Mouse (Mus musculus): Measurements from ENCODE around the gene Sipa1l1.

The Sipa1l1 gene

DNA sequence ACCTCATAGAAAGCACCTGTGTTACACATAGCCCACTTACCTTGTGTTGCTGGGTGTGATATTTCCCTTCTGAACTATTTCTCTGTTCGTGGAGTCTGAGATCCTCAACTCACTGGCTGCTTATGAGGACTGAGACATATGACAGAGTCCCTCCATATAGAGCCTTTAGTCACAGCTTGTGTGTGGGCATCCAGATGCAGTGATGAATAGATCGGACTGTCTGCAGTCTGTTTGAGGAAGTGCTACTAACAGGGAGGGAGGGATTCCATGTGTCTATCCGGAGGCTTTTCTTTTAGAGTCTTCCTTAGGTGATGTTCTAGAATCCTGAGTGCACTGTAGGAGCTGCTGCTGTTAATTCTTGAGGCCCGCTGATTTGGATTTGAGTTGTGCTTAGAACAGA, 165.4 kb downstream of the Sipa1l1 start:
- DNase-seq (ENCODE audit: inconsistent ontology term), result no peak

DNA sequence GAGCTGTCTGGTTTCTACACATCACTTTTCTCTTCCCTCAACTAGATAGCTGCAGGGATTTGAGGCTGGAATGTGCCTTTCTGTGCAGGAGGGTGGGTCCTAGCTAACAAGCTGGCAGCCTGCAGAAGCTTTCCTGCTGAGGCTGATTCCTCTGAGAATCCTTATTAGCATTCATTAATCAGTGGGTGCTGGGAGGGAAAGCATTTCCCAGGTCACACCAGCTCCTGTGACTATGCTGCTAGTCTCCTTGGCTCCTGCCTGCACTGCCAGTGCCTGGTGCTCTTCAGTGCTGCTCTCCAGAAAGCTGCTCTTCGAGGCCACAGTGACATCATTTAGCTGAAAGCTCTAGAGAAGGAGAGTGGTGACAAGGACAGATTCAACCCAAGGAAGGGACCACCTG, 166.0 kb downstream of the Sipa1l1 start:
- peak; percentile 92 for DNase-seq (ENCODE audit: inconsistent ontology term)

DNA sequence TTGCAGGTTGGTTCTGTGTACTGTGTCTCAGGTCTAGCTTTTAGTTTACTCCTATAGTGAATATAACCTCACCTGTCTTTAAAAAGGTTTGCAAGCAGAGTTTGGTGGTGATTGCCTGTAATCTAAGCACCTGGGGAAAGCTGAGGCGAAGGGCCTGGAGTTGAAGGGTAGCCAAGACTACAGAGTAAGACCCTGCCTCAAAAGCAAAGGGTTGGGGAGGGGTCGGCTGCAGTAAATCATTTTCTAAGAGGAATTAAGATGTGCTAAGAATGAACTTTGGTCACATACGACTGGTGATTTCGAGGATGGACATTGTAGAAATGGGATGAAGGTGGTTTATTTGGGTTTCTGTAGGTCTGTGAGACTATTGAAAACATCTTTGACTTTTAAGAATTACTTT, 169.4 kb downstream of the Sipa1l1 start:
- no peak for DNase-seq (ENCODE audit: inconsistent ontology term)

DNA sequence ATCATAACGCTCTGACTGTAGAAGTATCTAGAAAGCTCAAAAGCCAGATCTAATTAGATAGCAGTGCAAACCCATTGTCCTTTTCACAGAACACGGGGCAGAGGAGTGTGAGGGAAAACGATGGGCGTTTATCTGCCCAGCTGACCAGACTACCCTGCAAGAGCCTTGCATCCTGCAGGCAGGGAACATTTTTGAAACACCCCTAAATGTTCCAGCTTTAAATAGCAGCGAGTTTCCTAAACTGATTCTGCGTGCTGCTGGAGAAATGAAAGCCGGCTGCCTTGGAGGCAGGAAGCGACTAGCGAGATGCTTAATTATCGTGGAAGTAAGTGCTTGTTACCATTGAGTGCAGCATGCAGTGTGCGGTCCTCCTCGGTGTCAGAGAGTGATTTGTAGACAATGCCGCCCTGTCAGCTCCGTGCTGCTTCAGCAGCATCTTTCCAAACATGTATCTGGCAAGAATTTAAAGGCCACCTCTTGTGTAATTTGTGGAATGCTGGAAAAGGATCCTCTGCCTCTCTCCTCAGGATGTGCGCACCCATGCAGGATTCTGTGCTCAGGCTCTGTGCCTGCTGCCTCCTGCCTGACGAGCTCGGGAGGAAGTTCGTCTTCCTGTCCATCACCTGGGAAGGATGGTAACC, 170.2 kb downstream of the Sipa1l1 start:
- DNase-seq (ENCODE audit: inconsistent ontology term), result peak; percentile 79

DNA sequence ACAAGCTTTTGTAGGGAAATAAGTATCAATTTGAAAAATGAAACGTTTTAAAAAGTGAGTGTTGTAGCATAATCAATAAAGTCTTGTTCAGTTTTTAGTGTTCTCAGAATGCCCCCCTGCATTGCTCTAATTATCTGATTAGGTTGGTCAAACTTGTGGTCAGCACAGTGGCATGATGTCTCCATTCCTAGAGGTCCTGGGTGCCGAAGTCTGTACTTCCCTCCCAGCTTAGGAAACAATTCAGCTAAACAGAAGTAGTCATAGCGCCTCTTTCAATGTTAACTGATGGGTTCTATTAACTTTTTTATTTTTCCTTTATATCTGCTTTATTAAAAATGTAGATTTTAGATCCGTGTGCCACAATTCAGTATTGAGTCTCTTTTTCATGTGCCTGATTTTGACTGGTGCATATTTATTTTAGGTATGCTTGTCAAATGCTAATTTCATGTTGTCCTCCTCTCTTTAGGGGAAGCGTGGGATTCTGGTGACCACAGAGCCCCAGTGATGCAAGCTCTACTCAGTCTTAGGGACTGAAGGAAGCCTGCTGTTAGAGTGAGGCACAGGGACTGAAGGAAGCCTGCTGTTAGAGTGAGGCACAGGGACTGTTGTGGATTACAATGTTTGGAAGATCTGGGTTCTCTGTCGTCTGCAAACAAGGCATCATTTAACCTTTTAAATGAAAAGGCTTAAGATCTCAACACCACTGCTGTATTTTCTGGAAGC, 171.2 kb downstream of the Sipa1l1 start:
- DNase-seq (ENCODE audit: inconsistent ontology term), result no peak

DNA sequence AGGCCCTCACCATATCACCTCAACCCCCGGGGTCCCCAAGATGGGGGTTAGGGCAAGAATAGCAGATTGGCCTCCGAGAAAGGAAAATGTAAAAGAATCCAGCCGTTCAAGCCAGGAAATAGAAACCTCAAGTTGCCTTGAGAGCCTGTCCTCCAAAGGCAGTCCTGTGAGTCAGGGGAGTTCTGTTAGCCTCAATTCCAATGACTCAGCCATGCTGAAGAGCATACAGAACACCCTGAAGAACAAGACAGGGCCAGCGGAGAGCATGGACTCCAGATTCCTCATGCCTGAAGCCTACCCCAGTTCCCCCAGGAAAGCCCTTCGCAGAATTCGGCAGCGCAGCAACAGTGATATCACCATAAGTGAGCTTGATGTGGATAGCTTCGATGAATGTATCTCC, 172.1 kb downstream of the Sipa1l1 start:
- no peak for DNase-seq (ENCODE audit: inconsistent ontology term)

DNA sequence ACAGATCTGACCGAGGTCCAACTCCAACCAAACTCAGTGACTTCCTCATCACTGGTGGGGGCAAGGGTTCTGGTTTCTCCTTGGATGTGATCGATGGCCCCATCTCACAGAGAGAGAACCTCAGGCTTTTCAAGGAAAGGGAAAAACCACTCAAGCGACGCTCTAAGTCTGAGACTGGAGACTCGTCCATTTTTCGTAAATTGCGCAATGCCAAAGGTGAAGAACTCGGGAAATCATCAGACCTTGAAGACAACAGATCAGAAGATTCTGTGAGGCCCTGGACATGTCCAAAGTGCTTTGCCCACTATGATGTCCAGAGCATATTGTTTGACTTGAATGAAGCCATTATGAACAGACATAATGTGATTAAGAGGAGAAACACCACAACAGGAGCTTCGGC, 172.6 kb downstream of the Sipa1l1 start:
- DNase-seq (ENCODE audit: inconsistent ontology term), result no peak

DNA sequence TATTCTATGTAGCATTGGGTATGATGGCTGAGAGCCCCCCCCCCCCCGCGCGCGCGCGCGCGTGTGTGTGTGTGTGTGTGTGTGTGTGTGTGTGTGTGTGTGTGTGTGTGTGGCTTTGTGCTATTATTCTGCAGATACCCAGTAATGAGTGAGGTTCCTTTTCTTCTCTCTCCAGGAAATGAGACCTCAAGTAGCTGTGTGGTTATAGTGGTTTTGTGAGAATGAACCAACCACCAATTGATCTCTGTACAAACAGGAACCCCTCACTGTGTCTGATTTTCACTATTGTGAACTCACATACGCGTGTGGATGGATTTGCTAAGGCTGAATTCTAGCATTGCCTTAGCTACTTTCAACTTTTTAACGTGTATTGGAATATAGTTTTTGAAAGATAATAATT, 181.0 kb downstream of the Sipa1l1 start:
- peak; percentile 47 for DNase-seq (ENCODE audit: inconsistent ontology term)

DNA sequence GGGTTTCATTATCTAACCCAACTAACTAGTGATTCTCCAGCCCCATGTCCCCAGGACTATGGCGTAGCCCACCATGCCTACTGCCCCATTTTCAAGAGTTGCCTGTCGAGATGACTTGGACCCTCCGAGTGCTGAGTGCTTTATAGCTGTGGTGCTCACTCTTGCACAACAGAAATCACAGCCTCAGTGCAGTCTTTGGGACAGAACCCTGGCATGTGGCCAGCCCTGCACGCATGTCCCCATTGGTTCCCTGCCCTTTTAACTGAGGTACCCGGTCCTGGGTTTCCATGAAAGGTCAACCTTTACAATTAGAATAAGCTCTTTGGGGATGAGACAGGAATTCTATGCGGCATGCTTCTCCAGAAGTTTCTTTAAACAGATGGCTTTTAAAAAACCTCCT, 181.8 kb downstream of the Sipa1l1 start:
- DNase-seq (ENCODE audit: inconsistent ontology term), result no peak

DNA sequence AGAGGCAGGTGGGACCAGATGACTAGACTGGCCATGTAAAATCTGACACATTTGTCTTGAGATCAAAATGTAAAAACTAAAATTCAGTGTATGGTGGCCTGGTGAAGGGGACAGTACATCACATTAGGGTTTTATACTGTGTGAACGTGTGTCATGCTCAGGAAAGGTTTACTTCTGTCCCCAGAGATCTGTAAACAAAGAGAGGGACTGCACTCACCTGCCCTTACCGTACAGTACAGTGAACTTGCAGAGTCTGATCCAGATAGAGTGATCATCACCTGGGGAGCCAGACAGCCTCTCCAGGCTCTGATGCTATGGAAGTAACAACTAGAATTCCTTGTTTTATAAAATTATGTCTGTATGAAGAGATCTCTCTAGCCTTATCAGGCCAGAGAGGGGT, 184.5 kb downstream of the Sipa1l1 start:
- no peak for DNase-seq (ENCODE audit: inconsistent ontology term)

DNA sequence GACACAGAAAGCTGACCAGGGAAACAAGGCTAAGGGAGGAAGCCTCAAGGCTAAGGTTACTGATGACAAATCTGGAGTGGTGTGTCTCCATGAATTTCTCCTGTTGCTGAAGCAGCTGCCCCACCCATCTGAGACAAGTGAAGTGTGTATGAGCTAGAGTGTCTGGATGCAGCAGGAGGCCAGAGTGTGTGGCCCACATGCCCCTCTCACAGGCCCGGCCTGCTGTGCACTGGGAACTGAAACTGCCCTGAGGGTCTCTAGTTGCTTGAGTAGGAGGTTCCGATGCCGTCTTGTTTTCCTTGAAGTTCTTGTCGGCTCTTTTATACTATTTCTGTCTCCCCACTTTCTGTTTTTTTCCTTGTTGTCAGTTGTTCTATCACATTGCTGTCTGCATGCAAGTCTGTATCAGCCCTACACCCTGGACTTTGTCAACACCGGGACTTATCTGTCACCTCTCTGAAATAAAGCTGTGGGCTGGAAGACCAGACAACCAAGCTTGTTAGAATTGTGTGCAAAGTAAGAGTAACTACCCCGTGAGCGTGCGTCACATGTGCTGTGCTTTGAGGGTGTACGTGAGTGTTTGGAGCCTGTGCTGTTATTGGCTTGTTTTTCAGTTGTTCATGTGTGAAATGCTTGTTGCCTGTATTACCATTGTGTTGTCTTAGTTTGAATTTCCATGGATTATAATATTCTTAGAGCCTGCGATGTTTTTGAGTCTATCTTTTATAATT, 186.5 kb downstream of the Sipa1l1 start:
- DNase-seq (ENCODE audit: inconsistent ontology term), result no peak

DNA sequence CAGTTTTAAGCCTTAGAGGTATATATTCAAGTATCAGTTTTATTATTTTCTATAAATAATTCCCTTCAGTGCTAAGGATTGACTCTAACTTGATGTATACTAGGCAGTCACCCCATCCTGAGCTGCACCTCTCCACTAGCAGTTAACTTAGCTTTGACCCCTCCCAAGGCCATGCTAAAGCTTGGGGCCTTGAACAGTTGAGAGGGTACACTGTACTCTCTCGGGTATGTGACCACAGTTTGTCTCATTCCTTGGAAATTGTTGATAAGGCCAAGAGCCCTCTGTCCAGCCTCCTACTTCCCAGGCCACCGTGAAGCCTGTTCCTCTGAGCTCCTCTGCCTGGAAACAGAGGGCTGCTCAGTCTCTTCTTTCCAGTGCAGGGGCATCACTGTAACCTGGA, 187.4 kb downstream of the Sipa1l1 start:
- no peak for DNase-seq (ENCODE audit: inconsistent ontology term)

DNA sequence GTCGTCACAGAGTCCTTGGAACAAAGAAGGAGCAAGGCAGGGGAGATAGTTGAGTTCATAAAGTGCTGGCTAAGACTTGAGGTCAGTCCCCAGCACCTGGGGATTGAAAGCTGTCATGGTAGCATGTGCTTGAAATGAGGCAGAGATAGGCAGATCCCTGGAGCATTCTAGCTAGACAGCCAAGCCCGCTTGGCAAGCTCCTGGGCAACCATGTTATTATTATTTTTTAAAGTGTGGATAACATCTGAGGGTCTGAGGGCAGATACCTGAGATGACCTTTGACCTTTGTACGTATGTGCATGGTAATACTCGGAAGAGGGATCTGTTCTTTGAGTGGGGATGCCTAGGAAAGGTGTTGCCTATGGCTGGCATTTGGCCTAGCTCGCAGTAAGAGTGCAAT, 188.3 kb downstream of the Sipa1l1 start:
- DNase-seq (ENCODE audit: inconsistent ontology term), result no peak

DNA sequence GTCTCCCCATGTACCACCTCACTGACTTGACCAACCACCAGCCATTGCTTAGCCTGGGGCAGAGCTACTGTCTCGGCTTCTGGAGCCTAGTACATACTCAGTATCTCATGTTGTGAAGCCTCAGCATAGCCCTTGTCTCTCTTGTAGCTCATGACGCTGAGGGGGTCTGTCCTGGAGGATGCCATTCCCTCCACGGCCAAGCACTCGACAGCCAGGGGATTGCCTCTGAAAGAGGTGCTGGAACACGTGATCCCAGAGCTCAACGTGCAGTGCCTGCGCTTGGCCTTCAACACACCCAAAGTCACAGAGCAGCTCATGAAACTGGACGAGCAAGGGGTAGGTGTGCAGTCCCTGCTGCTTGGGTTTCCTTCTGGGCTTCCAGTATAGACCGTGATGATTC, 193.7 kb downstream of the Sipa1l1 start:
- DNase-seq (ENCODE audit: inconsistent ontology term), result no peak

DNA sequence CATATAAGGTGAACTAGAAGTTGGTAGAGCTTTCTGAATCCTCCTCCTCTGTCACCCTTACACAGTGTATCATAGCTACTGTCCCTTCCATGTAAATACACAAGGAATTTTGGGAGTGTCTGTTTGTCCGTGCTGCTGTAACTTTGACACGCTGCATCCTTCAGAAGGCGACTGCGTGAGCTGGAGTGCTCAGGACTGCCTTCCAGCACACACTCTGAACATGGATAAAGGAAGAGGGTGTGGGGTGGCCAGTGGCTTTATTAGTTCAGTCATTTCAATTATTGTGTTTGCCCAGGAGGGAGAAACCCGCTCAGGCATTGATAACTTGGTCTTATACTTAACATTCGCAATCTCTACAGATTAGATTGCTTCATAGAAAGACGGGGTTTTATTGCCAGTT, 195.1 kb downstream of the Sipa1l1 start:
- no peak for DNase-seq (ENCODE audit: inconsistent ontology term)

DNA sequence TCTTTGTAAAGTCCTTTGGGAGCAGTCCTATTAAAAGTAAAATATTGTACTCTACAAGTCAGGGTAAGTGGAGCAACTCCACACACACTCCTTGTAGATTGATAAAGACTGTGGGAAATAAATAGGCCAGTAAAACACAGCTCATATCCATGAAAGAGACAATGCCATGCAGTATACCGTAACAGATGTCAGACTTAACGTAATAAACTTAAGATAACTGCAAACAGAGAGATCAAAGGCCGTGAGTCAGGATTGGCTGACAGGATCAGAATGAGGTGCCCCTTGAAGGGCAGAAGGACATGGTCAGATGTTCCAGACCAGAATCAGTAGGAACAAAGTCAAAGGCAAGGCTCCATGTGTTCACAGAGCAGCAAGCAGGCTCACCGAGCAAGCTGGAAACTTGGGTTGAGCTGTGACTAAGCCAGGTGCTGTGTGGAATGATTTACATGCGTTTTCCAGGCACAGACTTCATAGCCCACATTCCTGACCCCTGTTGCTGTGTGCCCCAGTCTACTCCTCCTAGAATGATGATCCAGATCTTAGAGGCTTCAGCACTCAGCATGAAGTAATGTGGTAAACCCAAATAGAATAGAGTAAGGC, 196.3 kb downstream of the Sipa1l1 start:
- peak; percentile 58 for DNase-seq (ENCODE audit: inconsistent ontology term)

DNA sequence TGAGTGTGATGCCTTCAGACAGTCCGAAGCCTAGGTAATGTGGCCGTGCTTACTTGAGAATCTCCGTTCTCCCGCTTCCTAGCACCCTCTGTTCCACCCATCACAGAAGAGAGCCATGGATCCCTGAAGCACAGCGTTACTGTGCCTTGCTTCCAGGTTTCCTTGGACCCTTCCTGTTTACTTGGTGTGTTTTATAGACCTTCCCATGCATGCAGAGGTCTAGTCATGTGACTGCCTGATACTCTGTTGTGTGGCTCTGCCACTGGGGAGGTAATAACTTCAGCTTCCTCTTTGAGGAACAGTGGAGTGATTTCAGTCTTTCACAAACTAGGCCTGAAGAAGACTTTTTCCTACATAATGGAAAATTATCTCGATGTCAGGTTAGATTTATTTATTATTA, 197.6 kb downstream of the Sipa1l1 start:
- DNase-seq (ENCODE audit: inconsistent ontology term), result no peak

DNA sequence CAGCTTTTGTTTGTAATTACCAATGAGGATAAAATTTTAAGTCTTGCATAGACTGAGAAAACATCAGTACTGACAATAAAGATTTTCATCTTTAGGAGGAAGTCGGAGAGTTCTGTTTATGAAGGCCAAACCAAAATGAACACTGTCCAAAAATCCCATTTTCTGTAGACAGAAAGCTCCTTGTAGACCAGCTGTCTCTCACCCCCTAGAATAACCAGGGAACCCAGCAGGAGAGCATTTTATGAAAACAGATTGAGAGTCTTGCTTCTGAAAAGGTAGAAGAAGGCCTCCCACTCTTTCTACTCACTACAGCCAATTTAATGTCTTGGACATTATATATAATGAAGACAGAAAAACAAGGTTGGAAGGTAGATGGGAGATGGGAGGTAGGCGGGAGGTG, 198.2 kb downstream of the Sipa1l1 start:
- DNase-seq (ENCODE audit: inconsistent ontology term), result no peak

DNA sequence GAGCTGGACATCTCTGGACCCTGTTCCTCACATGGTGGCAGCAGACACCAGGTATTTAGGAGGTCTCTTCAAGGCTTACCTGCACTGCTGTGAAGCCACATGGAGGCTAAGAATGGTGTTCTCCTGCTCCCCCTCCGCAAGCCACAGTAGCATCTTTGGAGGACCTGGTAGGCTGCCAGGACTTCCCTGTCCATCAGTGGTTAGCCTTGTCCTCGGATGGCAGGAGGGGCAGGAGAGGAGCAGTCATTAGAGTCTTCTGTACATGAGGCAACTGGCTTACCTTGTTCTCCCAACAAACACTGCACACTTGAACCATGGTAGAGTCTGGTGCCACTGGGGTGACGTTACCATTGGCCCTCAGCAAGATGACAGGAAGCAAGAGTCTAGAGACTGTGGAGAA, 198.9 kb downstream of the Sipa1l1 start:
- no peak for DNase-seq (ENCODE audit: inconsistent ontology term)

DNA sequence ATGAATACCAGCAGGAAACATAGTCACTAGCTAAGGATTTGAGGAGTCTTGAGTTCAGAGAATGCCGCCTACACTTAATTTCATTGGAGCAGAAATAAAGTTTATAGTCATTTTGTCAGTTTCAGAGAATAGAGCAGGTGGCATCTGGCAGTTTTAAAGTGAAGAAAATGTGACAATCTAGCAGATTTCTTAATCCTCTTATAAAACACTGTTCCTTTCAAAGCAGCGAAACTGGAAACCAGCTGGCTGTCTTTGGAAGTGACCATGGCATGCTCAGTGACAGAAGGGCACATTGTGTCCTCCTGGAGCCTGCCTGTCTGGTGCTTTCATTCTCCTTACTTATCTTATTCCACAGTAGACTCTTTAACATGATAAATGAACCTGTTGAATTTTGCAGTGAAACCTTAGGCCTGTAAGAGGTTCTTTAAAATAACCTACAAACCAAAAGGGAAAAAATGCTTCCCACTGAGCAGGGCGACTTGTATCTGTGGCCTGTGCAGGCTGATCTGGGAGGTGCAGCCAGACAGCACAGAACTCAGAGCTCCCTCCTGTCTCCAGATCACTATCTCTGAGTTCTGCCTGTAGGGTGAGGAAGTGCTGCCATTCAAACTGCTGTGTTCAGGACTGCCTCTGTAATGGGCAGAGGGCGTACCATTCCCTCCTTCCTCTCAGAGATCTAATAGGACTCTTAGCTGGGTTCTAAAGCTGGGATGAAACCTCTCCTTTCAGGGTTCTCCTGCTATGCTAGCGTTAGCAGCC, 200.5 kb downstream of the Sipa1l1 start:
- no peak for DNase-seq (ENCODE audit: inconsistent ontology term)

DNA sequence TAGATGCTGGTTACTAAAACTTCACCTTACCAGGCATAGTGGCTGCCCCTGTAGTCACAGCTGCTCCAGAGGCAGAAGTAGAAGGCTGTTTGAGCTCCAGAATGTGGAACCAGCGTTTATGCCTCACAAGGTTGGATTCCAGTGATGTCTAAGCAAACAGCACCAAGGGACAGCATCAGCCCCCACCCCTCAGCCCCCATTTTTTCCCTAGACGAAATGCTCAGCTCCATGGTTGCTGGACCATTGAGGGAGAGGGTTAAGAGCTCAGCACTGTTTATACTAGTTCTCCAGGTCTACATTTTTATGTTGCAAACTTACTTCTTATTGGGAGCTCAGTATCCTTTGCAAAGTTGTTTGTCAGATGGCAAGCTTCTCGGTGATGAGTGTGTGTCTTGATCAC, 202.1 kb downstream of the Sipa1l1 start:
- DNase-seq (ENCODE audit: inconsistent ontology term), result no peak

DNA sequence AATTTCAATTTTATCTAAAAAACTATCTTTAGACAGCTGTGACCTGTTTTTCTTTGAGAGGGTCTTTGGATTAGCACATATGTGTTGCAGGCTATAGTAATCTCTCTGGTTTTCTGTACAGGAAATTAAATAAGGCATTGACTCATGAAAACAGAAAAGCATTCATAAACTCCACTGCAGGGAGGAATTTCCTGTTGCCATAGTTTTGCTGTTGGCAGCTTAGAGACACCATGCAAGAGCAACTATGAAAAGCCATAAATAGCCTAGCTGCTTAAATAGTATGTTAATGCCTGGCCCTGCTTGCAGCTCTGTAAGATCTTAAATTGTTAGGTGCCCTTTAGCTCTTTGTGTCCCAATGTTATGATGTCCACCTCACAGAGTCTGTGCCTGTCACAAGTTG, 204.9 kb downstream of the Sipa1l1 start:
- peak; percentile 76 for DNase-seq (ENCODE audit: inconsistent ontology term)

Measured in Muller cell, postnatal 12 days (primary cell).